Mouse (Mus musculus): Measurements from ENCODE around the gene Otop2. TPM values are rescaled to one million over a fixed set of nuclear protein-coding genes. Genes with fewer than 3 reads are reported as not detected.

Gene Otop2
- polyA plus RNA-seq, 1 experiment from 2014 or later = not detected

GRCm38 (mm10) chr11:115359293-115359692, 52.3 kb downstream of the Otop2 start:
- Histone ChIP-seq H3K4me2 (replicated peaks) (no peak overlapping the region), H3K27ac (peak overlapping the region; percentile 40), H3K9ac (replicated peaks) (no peak overlapping the region; the same call in 1 of the 2 replicates), H3K4me1 (replicated peaks) (peaks cover 17% of the 10 kb centered on the region), H3K9me3 (no peaks in the 10 kb centered on the region), H3K27me3 (peaks cover 4% of the 10 kb centered on the region; the same call in 1 of the 2 replicates), H3K36me3 (peaks cover 27% of the 10 kb centered on the region), H3K4me3 (replicated peaks) (no peak overlapping the region)
- 37% methylated on average over 3 of the region's 3 CpGs for WGBS
- peak; percentile 31; the same call in 1 of the 2 replicates for ATAC-seq

GRCm38 (mm10) chr11:115359726-115360125, 52.8 kb downstream of the Otop2 start:
- 59% methylated on average over 6 of the region's 6 CpGs for WGBS
- H3K4me3 ChIP-seq (replicated peaks) = no peak overlapping the region
- no peak overlapping the region for H3K4me2 ChIP-seq (replicated peaks)
- H3K27me3 ChIP-seq = peaks cover 4% of the 10 kb centered on the region; the same call in 1 of the 2 replicates
- H3K4me1 ChIP-seq (replicated peaks) = peaks cover 17% of the 10 kb centered on the region
- H3K9ac ChIP-seq (replicated peaks) = no peak overlapping the region; the same call in 1 of the 2 replicates
- no peak for ATAC-seq
- H3K9me3 ChIP-seq = no peaks in the 10 kb centered on the region
- H3K36me3 ChIP-seq = peaks cover 27% of the 10 kb centered on the region
- H3K27ac ChIP-seq = peak overlapping the region; percentile 6; the same call in 1 of the 2 replicates

GRCm38 (mm10) chr11:115364136-115364535, 57.2 kb downstream of the Otop2 start:
- peaks cover 37% of the 10 kb centered on the region for H3K4me1 ChIP-seq (replicated peaks)
- ATAC-seq = no peak
- no peaks in the 10 kb centered on the region for H3K9me3 ChIP-seq
- H3K27me3 ChIP-seq = no peaks in the 10 kb centered on the region
- no peak overlapping the region for H3K27ac ChIP-seq
- 0 out of 2 replicates have a peak overlapping the region, but pooled peaks have one; percentile 21 for H3K9ac ChIP-seq (replicated peaks)
- H3K4me3 ChIP-seq (replicated peaks) = no peak overlapping the region
- H3K4me2 ChIP-seq (replicated peaks) = no peak overlapping the region
- peaks cover 3% of the 10 kb centered on the region; the same call in 1 of the 2 replicates for H3K36me3 ChIP-seq
- WGBS = 90% methylated on average over 3 of the region's 3 CpGs

GRCm38 (mm10) chr11:115366039-115366705, 59.2 kb downstream of the Otop2 start:
- peak overlapping the region; percentile 88 for H3K27ac ChIP-seq

GRCm38 (mm10) chr11:115366706-115367394, 59.9 kb downstream of the Otop2 start:
- 1% methylated on average over 28 of the region's 28 CpGs for WGBS
- Histone ChIP-seq H3K4me3 (replicated peaks) (peak overlapping the region; percentile 76), H3K9ac (replicated peaks) (peak overlapping the region; percentile 89), H3K4me1 (replicated peaks) (peaks cover 30% of the 10 kb centered on the region), H3K27ac (peak overlapping the region; percentile 88), H3K36me3 (no peaks in the 10 kb centered on the region), H3K4me2 (replicated peaks) (peak overlapping the region; percentile 94), H3K27me3 (peaks cover 15% of the 10 kb centered on the region; the same call in 1 of the 2 replicates), H3K9me3 (no peaks in the 10 kb centered on the region)
- peak; percentile 78 for ATAC-seq

More at GRCm38 (mm10) chr11:115366039-115366705, 59.2 kb downstream of the Otop2 start:
- H3K4me2 ChIP-seq (replicated peaks) = peak overlapping the region; percentile 94
- H3K36me3 ChIP-seq = no peaks in the 10 kb centered on the region
- peaks cover 30% of the 10 kb centered on the region for H3K4me1 ChIP-seq (replicated peaks)
- peak overlapping the region; percentile 76 for H3K4me3 ChIP-seq (replicated peaks)
- H3K9ac ChIP-seq (replicated peaks) = peak overlapping the region; percentile 89; the same call in 1 of the 2 replicates
- ATAC-seq = peak; percentile 40
- H3K27me3 ChIP-seq = peaks cover 15% of the 10 kb centered on the region; the same call in 1 of the 2 replicates
- 43% methylated on average over 7 of the region's 7 CpGs for WGBS
- H3K9me3 ChIP-seq = no peaks in the 10 kb centered on the region

- Histone ChIP-seq H3K4me2 (replicated peaks) (peak within 1 kb of the TSS; percentile 94), H3K36me3 (no peaks in the 10 kb centered on the region), H3K9me3 (no peaks in the 10 kb centered on the region), H3K27me3 (peaks cover 15% of the 10 kb centered on the region; the same call in 1 of the 2 replicates), H3K27ac (peak within 1 kb of the TSS; percentile 88), H3K4me3 (replicated peaks) (peak within 1 kb of the TSS; percentile 76), H3K9ac (replicated peaks) (peak within 1 kb of the TSS; percentile 89), H3K4me1 (replicated peaks) (peaks cover 30% of the 10 kb centered on the region)
- peak; percentile 78 for ATAC-seq
- WGBS = 1% methylated on average over 37 of the region's 39 CpGs
Measured at GRCm38 (mm10) chr11:115367395-115367944, 60.5 kb downstream of the Otop2 start, which contains the start of gene Hid1. TSS of gene Hid1 (minus strand) at chr11:115367756.

GRCm38 (mm10) chr11:115370368-115370767, 63.4 kb downstream of the Otop2 start:
- peaks cover 27% of the 10 kb centered on the region for H3K27me3 ChIP-seq
- no peak overlapping the region for H3K9ac ChIP-seq (replicated peaks)
- no peaks in the 10 kb centered on the region for H3K9me3 ChIP-seq
- no peak overlapping the region for H3K4me2 ChIP-seq (replicated peaks)
- H3K27ac ChIP-seq = no peak overlapping the region
- WGBS = 61% methylated on average over 7 of the region's 7 CpGs
- H3K4me3 ChIP-seq (replicated peaks) = no peak overlapping the region
- ATAC-seq = no peak
- H3K36me3 ChIP-seq = no peaks in the 10 kb centered on the region
- H3K4me1 ChIP-seq (replicated peaks) = peaks cover 37% of the 10 kb centered on the region

- Histone ChIP-seq H3K9ac (replicated peaks) (no peak overlapping the region), H3K9me3 (no peaks in the 10 kb centered on the region), H3K27me3 (peaks cover 36% of the 10 kb centered on the region), H3K4me1 (replicated peaks) (peaks cover 27% of the 10 kb centered on the region), H3K36me3 (no peaks in the 10 kb centered on the region), H3K27ac (no peak overlapping the region), H3K4me3 (replicated peaks) (no peak overlapping the region), H3K4me2 (replicated peaks) (no peak overlapping the region)
- WGBS = 58% methylated on average over 8 of the region's 8 CpGs
- ATAC-seq = no peak
Measured at GRCm38 (mm10) chr11:115371354-115371753, 64.4 kb downstream of the Otop2 start.

GRCm38 (mm10) chr11:115372015-115372414, 65.1 kb downstream of the Otop2 start:
- Histone ChIP-seq H3K27ac (no peak overlapping the region), H3K9me3 (no peaks in the 10 kb centered on the region), H3K4me2 (replicated peaks) (no peak overlapping the region), H3K27me3 (peaks cover 36% of the 10 kb centered on the region), H3K4me3 (replicated peaks) (no peak overlapping the region), H3K9ac (replicated peaks) (no peak overlapping the region), H3K4me1 (replicated peaks) (peaks cover 20% of the 10 kb centered on the region), H3K36me3 (no peaks in the 10 kb centered on the region)
- WGBS = 84% methylated on average over 1 of the region's 1 CpGs
- ATAC-seq = no peak

- peaks cover 14% of the 10 kb centered on the region for H3K4me1 ChIP-seq (replicated peaks)
- no peak overlapping the region for H3K27ac ChIP-seq
- H3K9ac ChIP-seq (replicated peaks) = no peak overlapping the region
- H3K36me3 ChIP-seq = no peaks in the 10 kb centered on the region
- H3K4me3 ChIP-seq (replicated peaks) = no peak overlapping the region
- no peak for ATAC-seq
- H3K9me3 ChIP-seq = no peaks in the 10 kb centered on the region
- H3K27me3 ChIP-seq = peaks cover 36% of the 10 kb centered on the region
- 46% methylated on average over 2 of the region's 2 CpGs for WGBS
- no peak overlapping the region for H3K4me2 ChIP-seq (replicated peaks)
Measured at GRCm38 (mm10) chr11:115372737-115373136, 65.8 kb downstream of the Otop2 start.

GRCm38 (mm10) chr11:115373805-115374694, 67.1 kb downstream of the Otop2 start:
- Histone ChIP-seq H3K4me3 (replicated peaks) (peak overlapping the region; percentile 41), H3K4me1 (replicated peaks) (peaks cover 14% of the 10 kb centered on the region), H3K9me3 (no peaks in the 10 kb centered on the region), H3K27me3 (peaks cover 36% of the 10 kb centered on the region), H3K4me2 (replicated peaks) (peak overlapping the region; percentile 64), H3K27ac (0 out of 2 replicates have a peak overlapping the region, but pooled peaks have one; percentile 15), H3K9ac (replicated peaks) (peak overlapping the region; percentile 64), H3K36me3 (no peaks in the 10 kb centered on the region)
- 2% methylated on average over 30 of the region's 30 CpGs for WGBS
- ATAC-seq = peak; percentile 85

All from midbrain, embryonic 13.5 days (tissue).